In genomic region chr4:33734923-33735322, GRCm38 (mm10) we compare ENCODE assay signal across 9 mouse cellular contexts.
DNase-seq lines count a peak whose midpoint lies in the region; ATAC-seq and TF ChIP-seq lines count a peak whose summit lies in the region.
"Had no signal": no experiment of that assay in that cellular context is flagged by ENCODE, and none has a peak within 500 bp of the region (broad histone marks: within the 10 kb centered on the region; RNA-seq: fewer than 3 reads in every experiment).

No protein-coding gene starts in this region.

- DNase-seq in left cerebral cortex, adult 2 months (ENCODE audit: extremely low spot score in 1 of 2, low spot score in 2 of 2), result no peak
- no peak for DNase-seq in left cerebral cortex, adult 11 months (ENCODE audit: low spot score)
- DNase-seq in cerebellum, adult 9-11 months, result peak; percentile 45
- DNase-seq in heart, postnatal 10 days, result peak; percentile 29 to 31
- DNase-seq in lung, postnatal 36 days, result peak; percentile 54
- no peak for DNase-seq in thymus, postnatal 10 days (ENCODE audit: low spot score in 2 of 2)
- DNase-seq in gastrocnemius, adult 18-20 months (ENCODE audit: low spot score), result no peak

- peak overlapping the region; percentile 88 for H3K27ac ChIP-seq in left cerebral cortex, adult 2 months
- H3K27ac ChIP-seq: embryonic facial prominence, embryonic 15.5 days had no signal

- intact Hi-C loops in left cerebral cortex, adult 2 months (cut with DNase I), result loop anchor here (5.0 to 10.0 kb wide), 7 partner anchors 38 to 580 kb away; no protein-coding TSS in a partner anchor
- intact Hi-C loops in heart, postnatal 10 days (cut with DNase I), result no loop called here

- TF ChIP-seq CTCF in left cerebral cortex, adult 2 months (IDR thresholded peaks at IDR 0.05), result no peak

- ATAC-seq in erythroid progenitor cell, adult 5-6 weeks (replicated peaks; ENCODE audit: low FRiP score, poor library complexity, severe bottlenecking), result no peak

- H3K4me3 ChIP-seq in left cerebral cortex, adult 2 months, result no peak overlapping the region
- H3K4me3 ChIP-seq: embryonic facial prominence, embryonic 15.5 days had no signal

Comparison
In these comparisons a context has a peak if more than half of its experiments do, and no peak if none do; other contexts are left out.
1. DNase-seq: peak in cerebellum, adult 9-11 months (single experiment), heart, postnatal 10 days (2 of 2) and lung, postnatal 36 days (single experiment); none in left cerebral cortex, adult 2 months (0 of 2), left cerebral cortex, adult 11 months (single experiment), thymus, postnatal 10 days (0 of 2) and gastrocnemius, adult 18-20 months (single experiment).